Mouse (Mus musculus): ENCODE measurements around the gene Olfr1275.

Olfr1275 gene

GRCm38 (mm10) chr2:111235186-111235585 is at the start of gene Olfr1275:
Olfr1275 (minus strand) TSS chr2:111235286.
- no peak for DNase-seq (ENCODE audit: low spot score)

DNA sequence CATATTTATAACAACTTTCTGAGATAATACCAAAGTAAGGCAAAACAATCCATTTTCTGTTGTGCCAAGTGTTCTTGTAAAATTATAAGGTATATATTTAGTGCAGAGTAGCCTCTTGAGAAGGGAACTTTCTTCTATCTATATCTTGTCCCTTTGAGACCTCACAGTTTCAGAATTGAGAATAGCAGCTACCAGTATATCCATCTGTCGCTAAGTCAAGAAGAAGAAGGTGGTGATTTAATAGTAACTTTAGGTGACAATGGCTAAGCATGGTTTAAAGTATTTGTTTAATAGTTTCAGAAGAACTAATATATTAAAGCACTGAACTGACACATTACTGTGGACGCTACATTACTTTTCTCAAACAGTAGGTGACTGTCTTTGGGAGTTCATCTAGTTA is 38.9 kb upstream of the Olfr1275 start, which contains the start of gene Olfr1277:
Olfr1277 (minus strand) TSS at position 101 of the 400 bp plus-strand sequence.
- no peak for DNase-seq (ENCODE audit: low spot score)

- DNase-seq (ENCODE audit: low spot score) = no peak
Measured at GRCm38 (mm10) chr2:111254216-111254615, 19.1 kb upstream of the Olfr1275 start, which contains the start of gene Olfr1276. Olfr1276 (plus strand) TSS chr2:111254516.

DNA sequence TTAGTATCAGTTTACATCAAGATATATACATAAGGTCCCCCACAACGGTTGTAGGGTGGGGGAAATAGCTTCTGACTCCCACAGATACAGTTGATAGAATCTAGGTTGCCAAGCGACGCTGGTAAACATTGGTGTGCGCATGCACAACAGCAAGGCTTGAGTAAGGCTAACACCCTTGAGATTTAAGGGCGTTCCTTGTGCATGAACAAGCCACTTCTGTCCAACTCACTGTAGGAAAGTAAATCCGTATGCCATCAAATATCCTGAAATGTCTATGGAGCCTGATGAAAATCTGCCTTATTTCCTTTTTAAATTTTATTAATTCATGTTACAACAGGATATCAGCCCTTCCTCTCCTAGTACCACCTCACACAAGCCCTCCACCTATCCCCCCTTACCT is 5.6 kb downstream of the Olfr1275 start, which contains the start of gene 4930430A15Rik:
4930430A15Rik (minus strand) TSS at position 101 of the 400 bp plus-strand sequence.
- no peak for DNase-seq (ENCODE audit: low spot score)

- no peak for DNase-seq (ENCODE audit: low spot score)
Measured at GRCm38 (mm10) chr2:111182068-111182467, 53.0 kb downstream of the Olfr1275 start.
